Mouse (Mus musculus) right cerebral cortex, postnatal 10 days (tissue): ENCODE data around the gene Scaf11.
"Not testable (repeated sequence)": the region's sequence is repeated elsewhere in the genome, so short reads cannot be mapped to it uniquely, and the experiment has no call there.

Experiments used
- DNase-seq, 2 experiments: peaks; one replicate each; pipeline ENCODE4 v3.0.0; 2021; ENCODE audit warnings: low spot score in 2 of 2

Scaf11 gene

DNA sequence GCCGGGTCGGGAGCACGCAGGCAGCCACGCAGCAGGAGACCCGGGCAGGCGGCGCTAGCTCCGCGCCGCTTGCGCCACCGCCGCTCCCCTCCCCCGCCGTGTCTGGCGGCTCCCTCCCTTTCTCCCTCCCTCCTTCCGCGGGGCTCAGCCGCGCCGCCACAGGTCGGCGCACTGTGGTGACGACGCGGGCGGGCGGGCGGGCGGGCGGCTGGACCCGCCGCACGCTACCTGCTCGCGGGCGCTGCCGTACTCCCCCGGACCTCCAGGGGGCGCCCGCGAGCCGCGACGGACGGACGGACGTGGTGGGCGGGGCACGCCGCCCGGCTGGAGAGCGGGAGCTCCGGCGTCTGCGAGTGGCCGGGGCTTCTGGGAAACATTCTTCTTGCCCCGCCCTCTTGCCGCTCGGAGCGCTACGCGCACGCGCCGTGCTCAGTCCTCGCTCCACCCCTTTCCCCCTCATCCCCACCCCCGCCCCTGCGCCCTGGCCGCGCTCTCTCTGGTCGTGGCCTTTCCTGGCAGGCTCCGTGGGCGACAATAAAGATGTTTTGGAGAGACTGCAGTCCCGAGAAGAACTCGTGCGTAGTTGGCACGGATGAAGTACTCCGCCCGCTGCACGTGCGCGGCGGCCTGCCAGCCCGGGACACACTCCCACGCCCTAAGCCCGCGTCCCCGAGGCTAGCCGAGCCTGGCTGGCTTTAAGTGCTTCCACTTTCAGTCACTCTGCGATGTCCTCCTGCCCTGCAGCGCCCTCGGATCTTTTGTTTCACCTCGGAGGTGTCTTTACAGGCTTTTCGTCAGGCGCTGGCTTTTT, at the start of gene Scaf11:
TSS of gene Scaf11 (minus strand) at position 114 of the 811 bp plus-strand sequence.
- DNase-seq: peak; percentile 96 to 97

GRCm38 (mm10) chr15:96507097-96507840, 46.6 kb upstream of the Scaf11 start:
- DNase-seq: peak; percentile 62 to 75

DNA sequence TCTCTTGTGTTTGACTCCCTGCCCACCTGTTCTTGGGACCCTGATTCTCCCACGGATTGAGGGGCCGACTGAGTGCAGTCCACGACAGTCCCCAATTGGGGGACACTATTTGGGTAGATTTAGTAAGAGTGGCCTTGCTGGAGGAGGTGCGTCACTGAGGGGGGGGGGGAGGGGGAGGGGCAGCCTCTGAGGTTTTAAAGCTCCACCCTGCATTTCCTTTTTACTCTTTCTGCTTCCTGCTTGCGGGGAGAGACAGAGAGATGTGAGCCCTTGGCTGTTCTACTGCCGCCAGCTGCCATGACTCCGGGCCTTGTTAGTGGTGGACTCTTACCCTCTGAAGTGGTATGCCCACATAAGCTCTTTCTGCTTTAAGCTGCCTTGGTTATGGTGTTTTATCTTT, 37.0 kb upstream of the Scaf11 start:
- no peak for DNase-seq

- DNase-seq: no peak
Measured at GRCm38 (mm10) chr15:96494279-96494678, 33.6 kb upstream of the Scaf11 start.

DNA sequence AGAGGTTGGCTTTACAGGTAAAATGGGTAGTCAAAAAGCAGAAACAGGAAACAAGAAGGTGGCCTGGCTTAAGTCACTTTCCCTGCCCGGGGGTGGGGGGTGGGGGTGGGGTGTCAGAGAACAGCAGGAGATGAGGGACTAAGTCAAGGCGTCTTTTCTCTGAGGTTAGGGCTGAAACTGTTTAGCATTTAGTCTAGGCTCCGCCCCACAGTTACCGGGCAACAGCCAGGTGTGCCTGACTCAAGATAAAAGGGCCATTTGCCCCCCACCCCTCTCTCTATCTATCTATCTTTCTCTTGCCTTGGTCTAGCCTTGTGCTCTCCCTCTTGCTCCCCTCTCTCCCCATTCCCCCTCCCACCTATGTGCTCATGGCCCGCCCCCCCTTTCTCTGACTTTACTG, 32.9 kb upstream of the Scaf11 start:
- no peak for DNase-seq

DNA sequence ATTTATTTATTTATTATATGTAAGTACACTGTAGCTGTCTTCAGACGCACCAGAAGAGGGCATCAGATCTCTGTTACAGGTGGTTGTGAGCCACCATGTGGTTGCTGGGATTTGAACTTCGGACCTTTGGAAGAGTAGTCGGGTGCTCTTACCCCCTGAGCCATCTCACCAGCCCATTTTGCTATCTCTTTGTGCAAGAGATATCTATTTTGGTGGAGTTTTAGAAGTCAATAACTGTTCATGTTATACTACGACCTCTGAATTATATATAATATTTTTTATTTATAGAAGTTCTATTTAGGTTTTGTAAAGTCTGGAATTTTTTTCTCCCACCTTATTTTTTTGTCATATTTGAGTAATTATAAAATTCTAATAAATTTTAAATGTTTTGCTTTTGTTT, 32.3 kb upstream of the Scaf11 start:
- not testable (repeated sequence) for DNase-seq

DNA sequence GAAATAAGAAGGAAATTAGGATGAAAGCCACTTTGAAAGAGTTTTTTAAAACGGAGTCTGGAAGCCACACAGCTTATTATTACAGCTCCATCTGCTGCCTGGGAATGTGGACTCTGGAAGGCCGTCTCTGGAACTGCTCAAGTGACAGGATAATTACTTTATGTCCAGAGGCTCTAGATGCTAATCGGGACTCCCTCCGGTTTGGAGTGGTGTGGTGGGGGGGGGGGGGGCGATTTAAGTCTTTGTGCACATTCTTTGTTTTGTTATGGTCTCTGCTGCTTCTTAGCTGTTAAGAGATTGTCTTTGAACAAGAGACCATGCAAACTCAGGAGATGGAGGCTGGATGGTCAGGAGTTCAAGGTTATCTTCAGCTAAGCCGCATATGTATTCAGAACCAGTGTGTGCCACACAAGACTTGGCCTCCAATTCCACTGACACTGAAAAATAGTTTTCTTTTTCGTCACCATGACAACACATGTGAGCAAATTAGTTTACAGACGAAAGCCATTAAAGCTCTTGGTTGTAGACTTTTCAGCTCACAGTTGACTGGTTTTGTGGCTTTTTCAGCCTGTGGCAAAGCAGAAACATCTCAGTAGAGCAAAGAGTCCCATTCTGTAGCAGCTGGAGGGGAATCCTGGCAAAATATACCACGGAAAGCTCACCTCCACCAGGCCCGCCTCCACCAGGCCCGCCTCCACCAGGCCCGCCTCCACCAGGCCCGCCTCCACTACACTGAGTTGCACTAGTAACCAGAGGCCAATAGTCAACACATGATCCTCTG, 31.4 kb upstream of the Scaf11 start:
- no peak for DNase-seq

DNA sequence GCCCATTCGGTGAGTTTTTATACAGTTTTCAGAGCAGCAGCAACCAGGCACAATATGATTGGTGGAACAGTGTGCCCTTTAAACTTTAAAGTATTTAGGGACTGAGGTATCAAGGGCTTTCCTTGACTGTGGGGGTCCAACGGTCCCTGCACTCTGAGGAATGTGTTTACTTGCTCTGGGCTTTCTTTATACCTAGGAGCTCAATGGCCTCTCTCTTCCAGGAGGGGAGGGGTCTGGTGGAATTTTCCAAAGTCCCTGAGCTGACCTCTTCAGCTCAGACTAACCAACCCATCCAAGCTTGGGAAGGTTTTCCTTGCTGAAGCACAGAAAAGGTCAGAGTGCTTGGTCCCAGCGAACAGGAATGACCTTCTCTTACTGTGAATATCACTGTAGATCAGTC, 30.8 kb upstream of the Scaf11 start:
- DNase-seq: no peak

- no peak for DNase-seq
Measured at GRCm38 (mm10) chr15:96490123-96490522, 29.5 kb upstream of the Scaf11 start.

GRCm38 (mm10) chr15:96488941-96489786, 28.5 kb upstream of the Scaf11 start:
- no peak for DNase-seq

- DNase-seq: peak in 1 of 2 experiments; percentile 47
Measured at GRCm38 (mm10) chr15:96487066-96487698, 26.5 kb upstream of the Scaf11 start.

- DNase-seq: peak in 1 of 2 experiments; percentile 48
Measured at GRCm38 (mm10) chr15:96480822-96481221, 20.2 kb upstream of the Scaf11 start.

DNA sequence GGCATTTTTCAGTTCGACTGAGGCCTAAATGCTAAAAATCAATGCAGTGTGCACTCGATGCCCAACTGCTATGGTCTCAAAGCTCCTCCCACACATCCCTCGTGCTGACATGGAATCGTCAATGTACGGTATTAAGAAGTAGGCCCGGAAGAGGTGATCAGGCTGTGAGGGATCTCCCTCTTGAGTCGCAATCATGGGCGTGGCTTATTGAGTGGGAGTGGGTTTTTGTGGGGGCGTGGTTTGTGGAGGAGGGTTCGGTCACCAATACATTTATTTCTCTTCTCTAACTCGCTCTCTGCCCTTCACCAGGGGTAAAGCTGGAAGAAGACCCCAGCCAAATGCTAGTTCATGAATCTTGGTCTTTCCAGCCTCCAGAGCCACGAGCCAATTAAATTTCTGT, 17.4 kb upstream of the Scaf11 start:
- no peak for DNase-seq

DNA sequence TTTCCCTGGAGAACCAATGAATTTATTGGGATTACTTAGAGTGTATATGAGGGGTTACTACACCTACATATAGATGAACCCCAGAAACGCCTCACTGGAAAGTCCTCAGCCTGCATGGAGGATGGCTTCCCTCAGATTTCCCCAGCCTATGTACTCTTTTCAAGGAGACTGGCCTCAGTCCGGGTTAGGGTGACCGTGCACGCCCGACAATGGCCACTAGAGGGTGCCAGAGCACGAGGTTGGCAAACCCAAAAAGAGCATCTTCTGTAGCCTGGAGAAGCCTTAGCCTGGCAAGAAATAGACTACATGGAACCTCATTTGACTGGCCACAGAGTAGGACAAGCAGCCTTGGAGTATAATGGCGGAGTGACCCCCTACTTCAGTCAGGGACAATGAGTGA, 15.7 kb upstream of the Scaf11 start:
- peak; percentile 70 to 83 for DNase-seq

- no peak for DNase-seq
Measured at GRCm38 (mm10) chr15:96475571-96475972, 14.9 kb upstream of the Scaf11 start.

DNA sequence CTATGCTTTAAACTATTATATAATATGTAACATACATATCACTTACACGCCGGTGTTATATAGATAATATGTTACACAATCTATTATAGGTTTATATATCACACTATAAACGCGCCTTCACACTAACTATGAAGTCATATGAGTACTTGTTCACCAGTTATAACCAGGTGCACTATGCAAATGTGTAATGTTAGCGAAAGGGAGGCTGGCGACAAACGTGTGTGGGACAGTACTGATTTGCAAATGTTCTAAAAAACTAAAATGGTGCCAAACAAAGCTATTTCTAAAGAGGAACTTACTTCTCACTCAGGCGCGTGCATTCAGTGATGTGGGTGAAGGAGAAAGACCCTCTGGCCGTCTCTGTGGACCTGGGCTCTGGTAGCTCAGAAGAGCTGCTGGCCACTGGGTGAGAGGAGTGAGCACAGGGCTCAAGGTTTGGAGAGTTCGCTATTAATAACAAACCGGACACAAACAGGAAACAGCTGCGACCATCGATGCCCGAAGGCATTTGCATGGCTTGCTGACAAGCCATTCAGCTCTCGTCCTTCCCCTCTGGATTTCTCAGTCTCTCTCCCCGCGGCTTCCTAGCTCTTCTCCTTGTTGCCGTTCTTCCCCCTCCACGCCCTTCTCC, 13.8 kb upstream of the Scaf11 start:
- peak; percentile 36 to 51 for DNase-seq

DNA sequence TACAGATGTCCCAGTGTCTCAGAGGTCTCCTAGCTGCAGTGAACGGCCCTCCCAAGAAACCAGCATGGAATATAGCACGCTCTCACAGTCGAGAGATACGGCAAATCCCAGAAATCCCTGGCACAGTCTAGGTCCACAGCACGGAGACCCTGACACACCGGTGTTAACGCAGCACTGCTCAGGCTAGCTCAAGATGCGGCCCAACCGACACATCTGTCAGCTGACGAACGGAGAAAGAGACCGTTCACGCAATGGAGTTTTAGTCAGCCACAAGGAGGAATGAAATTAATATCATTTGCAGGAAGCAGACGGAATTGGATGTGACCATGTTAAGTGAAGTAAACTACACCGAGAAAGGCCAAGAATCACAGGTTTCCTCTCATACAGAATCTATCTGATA, 13.3 kb upstream of the Scaf11 start:
- no peak for DNase-seq

DNA sequence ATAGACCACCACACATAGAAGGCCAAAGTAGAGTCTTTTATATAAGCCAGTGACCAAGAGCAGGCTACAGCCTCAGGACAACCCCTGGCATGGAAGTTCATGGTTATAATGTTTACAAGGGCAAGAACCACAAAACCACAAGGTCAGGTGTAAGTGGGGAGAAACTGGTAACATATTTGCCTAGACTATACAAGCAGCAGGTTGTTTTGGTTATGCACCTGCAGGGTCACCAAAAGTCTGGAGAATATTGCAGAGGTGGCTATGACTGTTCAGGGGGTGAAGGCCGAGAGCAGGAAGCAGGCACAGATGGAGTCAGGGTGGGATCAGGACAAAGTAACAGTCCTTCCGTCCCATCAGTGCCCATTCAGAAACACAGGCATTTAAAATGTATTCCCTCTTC, 7.7 kb upstream of the Scaf11 start:
- DNase-seq: no peak

DNA sequence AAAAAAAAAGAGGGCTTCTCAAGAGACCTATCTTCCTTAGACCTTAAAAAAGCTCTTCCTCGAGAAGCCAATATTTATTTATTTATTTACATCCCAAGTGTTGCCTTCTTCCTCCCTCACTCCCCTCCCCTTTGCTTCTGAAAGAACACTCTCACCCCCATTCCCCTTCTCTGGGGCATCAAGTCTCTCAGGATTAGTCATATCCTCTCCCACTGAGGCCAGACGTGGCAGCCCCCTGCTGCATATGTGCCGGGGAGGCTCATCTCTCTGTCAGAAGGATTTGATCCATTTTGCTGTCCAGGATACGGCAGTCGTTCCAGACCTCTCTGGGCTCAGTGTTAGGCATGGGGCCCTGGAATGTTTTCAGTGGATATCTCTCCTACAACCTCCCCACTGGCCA, 7.2 kb upstream of the Scaf11 start:
- peak in 1 of 2 experiments; percentile 9 for DNase-seq

- no peak for DNase-seq
Measured at GRCm38 (mm10) chr15:96466362-96466903, 5.8 kb upstream of the Scaf11 start.
